Mouse (Mus musculus) urinary bladder, postnatal 10 days (tissue): Measurements from ENCODE around the gene Rfx1.

Experiments
- DNase-seq: peaks from one replicate; pipeline ENCODE4 v3.0.0; 2022; ENCODE audit warnings: low spot score

Gene Rfx1

DNA sequence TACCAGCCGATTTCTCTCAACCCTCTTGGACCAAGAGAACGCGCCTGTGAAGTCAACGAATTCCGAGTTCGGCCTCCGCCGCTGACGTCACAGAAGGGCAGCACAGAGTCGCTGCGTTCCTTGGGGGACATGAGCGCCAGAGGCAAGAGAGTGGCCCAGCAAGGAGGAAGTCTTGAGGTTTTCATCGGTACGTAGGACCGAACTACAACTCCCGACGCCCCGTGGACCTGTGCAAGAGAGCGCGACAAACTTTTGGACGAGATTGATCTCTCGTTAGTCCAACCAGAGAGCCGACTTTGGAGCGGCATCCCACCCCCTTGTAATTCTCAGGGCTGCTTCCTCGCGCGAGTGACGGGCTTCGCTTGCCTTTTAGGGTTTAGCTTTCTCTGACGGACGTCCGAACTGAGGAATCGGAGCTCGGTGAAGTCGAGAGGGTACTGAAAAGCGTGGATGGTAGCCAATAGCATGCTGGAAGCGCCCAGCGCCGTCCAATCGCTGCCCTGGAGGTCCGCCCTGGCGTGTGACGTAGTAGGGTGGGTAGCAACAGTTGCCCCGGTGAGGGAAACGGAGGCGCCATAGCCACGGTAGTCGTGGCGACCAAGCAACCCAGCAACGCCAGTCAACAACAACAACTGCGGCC lies at the start of gene Rfx1:
Gene Rfx1 (plus strand): TSS at position 544 of the 640 bp plus-strand sequence.
- peak; percentile 94 for DNase-seq

DNA sequence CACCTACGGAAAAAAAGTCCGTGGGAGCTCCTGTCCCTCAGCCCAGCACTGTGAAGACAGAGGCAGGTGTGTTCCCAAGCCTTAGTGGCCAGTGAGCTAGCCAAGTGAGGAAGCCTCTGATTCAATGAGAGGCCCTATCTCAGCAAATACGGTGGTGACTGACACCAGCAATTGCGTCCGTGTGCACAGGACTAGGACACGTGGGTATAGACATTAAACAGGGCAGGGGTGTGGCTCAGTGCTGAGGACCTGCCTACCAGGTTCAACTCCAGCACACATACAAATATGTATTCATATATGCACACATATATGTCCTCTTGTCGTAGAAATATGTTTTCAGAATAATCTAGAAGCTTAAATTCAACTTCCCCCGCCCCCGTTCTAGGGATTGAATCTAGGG lies 46.9 kb upstream of the Rfx1 start:
- no peak for DNase-seq

DNA sequence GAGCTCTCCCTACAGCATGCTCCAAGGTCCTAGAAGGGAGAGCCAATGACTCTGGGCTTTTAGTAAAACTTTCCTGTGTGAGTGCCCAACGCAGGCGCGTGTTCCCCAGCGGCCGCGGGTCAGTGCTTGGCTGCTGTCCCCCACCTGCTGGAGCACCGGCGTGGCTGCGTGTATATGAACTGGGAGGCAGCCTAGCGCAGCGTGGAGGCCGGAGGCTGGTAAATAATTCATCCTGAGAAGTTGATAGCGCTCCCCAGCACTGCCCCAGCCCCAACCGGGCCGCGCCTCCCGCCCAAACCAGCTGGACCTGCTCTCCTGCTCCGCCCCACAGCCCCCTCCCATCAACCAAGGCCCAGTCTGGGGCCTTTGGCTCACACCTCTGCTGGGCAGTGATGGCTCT lies 45.5 kb upstream of the Rfx1 start, which contains the start of gene Palm3:
Gene Palm3 (plus strand): TSS at position 376 of the 400 bp plus-strand sequence.
- no peak for DNase-seq

DNA sequence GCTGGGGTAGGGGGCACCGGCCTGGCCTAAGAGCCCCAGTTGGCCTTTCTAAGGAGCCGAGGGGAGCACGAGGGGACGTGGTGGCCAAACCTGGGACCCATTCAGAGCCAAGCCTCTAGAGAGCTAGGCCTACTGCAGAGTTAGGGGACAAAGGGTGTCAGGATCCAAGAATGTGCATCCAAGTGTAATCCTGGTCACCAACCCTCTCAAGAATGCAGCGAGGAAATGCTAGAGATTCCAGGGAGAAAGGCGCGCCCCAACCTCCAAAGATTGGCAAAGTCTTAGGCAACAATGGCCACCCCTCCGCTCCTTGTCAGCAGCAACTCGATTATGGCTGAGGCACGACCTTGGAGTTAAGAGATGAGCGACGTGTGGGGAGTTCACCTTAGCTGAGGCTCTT lies 45.1 kb upstream of the Rfx1 start:
- DNase-seq: no peak

DNA sequence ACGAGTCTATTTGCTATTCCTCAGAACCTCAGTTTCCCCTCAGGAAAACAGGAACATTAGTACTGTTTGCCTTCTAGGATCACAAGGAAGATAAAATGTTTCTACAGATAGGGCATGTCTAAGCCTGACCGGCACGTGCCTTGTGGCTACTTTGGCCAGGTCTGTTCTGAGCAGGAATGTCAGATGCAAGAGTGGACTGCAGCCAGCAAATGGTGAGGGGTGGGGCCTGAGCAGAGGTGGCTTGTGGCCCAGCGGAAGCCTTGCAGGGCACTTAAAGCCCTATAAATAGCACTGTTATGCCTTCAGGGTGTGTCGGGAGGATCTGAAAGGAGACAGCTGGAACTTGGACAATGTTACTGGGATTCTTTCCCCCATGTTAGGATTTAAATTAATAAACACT lies 43.5 kb upstream of the Rfx1 start:
- DNase-seq: no peak

DNA sequence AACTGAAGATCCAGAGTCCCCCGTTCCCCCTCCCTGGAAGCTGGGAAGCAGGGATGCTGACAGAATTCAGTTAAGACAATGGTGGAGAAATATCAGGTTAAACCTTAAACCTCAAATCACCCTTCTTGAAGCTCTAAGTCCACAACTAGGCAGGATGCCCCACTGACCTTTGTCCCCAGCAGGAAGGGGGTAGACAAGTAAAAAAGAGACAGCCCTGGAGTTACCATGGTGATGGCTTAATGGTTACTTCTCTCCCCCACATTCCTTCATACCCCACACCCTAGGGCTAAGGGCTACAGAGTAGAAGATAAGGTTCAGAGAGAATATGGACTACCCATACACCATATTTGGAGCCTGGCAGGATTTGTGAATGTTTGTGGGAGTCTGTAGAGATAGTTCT lies 43.0 kb upstream of the Rfx1 start:
- DNase-seq: no peak

DNA sequence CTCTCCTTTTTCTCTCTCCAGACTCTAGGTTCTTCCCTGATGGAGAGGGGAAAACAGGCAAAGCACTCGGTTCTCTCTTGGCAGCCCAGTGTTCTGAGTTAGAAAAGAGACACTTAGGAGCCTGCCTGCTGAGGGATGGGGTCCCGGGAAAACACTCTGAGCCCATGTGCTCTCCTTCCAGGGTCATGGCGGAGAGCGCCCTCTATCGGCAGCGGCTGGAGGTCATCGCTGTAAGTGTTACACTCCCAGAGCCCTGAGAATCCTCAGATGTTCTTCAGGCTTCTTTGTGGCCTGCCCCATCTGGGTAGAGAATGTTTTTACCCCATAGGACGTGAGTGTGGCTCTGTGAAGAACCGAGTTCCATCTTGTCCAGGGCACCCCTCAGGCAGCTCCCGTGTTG lies 42.5 kb upstream of the Rfx1 start:
- DNase-seq: no peak

DNA sequence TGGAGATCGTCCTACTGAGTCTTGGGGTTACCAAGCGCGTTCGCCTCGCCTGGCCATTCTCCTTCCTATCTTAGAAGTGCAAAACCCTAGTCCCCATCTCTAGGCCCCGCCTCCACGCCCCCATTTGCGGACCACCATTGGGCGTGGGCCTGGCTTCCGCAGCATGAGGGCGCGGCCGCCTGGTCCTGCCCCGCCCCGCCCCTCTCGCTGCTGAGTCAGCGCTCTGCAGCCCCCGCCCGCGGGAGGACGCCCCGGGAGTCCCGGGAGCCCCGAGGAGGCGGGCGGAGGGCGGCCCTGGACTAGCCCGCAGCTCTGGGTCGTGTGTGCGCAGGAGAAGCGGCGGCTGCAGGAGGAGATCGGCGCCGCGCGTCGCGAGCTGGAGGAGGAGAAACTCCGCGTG lies 40.8 kb upstream of the Rfx1 start:
- DNase-seq: no peak

DNA sequence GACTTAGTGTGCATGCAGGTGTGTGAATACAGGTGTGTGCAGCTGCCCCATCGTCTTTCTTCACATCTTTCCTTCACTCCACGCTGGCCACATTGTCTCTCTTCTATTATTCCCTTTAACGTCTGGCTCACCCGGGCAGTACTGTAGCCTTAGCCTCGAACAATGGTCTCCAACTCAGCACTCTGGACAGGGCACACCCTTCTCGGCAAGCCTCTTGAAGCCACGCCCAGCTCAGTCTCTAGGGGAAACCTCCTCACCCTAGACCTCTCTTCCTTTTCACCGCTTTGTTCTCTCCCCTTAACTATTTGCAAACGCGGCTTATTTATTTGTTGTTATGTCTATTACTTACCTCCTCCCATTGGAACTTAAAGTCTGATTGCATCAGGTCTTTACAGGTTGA lies 39.2 kb upstream of the Rfx1 start:
- DNase-seq: no peak

DNA sequence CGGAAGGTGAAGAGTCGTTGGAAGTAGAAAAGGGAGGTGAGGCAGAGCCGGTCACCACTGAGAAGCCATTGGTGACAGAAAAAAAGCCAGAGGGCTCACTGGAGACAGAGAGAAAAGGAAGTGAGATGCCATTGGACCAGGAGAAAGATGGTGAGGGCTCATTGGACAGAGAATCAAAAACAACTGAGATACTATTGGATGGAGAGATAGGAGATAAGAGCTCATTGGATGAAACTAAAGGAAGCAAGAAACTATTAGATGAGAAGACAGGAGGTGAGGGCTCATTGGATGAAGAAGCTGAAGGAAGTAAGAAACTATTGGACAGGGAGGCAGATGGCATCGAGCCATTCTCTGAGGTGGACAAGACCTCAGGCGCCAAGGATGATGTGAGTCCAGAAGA lies 37.4 kb upstream of the Rfx1 start:
- no peak for DNase-seq

DNA sequence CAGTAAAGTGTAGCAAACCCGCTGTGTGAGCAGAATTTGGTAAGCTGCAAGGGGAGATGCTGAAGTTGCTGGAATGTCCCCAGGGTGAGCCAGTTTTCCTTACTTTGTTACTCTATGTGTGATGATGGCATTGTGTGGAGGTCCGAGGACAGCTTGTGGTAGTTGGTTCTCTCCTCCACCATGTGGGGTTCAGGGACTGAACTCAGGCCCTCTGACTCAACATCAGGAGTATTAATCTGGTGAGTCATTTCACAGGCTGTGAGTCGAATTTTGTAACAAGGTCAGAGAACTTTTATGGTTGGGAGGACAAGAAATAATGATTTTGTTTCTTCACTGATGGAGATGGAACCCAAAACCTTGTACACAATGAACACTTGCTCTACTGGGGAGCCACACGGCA lies 33.9 kb upstream of the Rfx1 start:
- no peak for DNase-seq

DNA sequence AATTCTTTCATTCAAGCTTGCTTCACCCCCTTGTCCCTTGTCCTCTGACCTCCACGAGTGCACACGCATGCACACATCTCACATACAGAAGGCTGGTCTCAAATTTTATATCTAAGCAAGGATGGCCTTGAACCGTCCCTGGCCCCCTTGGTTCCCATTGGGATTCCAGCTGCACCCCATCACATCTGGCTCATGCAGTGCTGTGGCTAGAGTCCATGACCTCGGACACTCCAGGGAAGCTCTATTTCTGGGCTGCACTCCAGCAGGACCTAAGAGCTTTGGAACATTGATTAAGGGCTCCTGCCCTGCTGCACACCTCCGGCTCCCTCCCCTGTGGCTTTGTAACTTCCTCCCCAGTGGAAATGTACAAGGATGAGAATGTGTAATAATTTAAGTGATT lies 28.6 kb upstream of the Rfx1 start:
- no peak for DNase-seq

DNA sequence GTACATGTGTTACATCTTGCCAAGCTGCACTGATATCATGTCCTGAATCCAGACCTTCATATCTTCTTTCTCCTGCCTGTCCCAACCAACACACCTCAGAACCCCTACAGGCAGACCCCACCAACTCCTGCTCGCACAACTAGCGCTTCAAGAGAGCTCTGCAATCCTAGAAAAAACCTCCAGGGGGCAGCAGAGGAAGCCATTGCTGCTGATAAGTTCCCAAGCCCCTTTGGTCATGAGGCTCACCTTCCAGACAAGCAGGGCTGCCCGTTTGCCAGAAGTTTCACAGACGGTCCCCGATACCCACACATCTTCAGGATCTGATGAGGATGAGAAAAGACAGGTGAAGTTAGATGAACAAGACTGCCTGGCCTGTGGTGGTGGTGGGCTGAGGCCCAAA lies 27.6 kb upstream of the Rfx1 start:
- DNase-seq: no peak

DNA sequence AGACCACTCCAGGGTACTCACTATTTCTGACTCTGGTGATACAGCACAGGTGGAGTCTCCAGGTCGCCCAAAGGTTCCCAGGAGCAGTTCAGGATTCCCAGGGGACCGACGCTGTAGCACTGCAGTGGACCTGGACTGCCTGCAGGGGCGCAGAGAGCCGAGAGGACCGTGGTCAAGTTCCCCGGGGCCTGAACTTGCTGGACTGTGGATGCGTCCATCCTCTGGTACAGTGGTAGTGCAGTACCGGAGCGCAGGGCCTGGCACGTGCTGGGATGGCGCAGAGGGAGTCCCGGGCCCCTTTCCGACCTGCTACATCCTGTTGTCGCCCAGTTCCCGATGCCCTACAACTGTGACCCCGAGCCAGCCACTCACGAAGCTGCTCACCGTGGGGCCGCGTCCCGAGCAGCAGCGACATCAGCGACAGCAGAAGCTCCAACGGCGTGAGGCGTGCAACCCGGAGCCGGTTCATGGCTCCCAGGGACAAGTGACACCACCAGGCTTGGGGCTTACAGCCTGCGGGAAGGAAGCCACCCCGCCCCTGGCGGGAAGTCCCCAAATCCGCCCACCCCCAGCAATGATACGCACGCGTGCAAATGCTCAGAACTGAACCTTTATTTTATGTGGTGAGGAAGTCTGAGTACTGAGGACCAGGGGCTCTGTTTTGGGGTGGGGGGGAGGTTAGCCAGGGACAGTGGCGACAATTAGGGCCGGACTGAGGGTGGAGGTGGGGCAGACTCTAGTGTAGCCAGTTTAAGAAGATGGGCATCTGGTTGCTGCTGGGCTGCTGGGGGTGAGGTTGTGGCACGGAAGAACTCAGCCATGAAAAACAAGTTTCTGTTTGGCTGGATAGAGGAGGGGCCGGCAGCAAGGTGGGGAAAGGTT lies 24.3 kb upstream of the Rfx1 start, which contains the start of gene Il27ra:
Gene Il27ra (minus strand): TSS at position 524 of the 882 bp plus-strand sequence.
- DNase-seq: no peak

DNA sequence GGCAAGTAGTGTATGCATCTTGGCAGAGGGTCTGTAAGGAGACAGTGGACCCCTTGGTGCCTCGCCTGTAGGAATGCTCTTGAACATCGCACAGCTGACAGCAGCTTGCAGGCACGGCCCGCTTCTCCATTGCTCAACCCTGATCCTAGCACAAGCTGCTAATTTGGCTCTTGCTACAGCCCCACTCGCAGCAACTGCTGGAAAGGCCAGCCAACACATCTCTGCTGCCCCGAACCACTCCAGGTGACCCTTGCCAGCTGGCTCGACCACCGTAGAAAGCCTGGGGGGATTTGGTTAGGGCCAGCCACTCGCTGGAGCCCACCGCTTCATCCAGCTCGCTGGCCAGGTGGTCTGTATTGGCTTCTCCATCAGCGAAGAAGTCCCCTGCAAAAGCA lies 23.7 kb upstream of the Rfx1 start:
- no peak for DNase-seq

DNA sequence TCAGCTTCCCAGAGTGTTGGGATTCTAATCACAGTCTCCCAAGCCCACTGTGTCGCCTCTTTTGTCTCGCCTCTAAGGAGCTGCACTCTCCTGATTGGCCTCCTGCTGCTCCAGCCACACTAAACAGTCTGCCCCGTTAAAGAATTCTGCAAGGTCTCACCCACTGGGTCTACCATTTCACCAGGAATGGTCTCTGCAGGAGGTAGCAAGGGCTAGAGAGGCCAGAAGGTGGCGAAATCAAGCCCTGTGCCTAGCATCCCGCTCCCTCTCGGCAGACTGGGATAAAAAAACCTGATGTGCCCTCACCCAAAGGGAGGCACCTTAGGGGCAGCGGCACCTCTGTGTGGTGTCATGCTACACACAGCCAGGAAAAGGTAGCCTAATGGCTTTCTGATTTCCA lies 22.5 kb upstream of the Rfx1 start:
- no peak for DNase-seq

DNA sequence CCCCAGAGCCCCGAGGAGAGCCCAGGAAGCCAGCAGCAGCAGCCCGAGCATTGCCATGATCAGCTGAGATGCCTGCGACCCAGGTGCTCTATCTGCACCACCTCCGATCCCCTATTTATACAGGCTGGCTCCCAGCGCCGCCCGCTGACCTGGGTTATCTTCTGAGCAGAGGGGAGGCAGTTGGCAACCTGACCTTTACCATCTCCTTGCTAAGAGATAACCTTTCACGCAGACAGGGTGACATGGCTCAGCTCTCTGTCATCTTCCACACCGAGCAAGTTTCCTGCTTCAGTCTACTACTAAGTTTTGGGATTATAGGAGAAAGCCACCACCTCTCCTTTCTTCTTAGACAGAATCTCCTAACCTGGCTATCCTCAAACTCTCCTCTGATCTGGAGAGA lies 21.7 kb upstream of the Rfx1 start, which contains the start of gene Rln3:
Gene Rln3 (minus strand): TSS at position 101 of the 400 bp plus-strand sequence.
- DNase-seq: no peak

DNA sequence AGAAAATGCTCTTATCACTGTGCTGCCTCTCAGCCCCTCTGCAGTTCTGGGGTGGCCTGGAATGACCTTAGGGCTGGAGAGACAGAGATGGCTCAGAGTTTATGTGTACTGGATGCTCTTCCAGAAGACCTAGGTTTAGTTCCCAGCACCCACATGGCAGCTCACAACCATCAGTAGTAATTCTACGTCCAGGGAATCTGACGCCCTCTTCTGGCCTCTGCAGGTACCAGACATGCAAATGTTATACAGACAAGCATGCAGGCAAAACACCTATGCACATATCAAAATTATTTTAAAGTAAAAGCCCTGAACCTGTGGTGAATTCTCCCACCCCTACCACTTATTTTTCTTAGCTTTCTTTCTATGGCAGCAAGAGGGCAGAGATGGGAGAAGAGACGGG lies 20.1 kb upstream of the Rfx1 start:
- no peak for DNase-seq

DNA sequence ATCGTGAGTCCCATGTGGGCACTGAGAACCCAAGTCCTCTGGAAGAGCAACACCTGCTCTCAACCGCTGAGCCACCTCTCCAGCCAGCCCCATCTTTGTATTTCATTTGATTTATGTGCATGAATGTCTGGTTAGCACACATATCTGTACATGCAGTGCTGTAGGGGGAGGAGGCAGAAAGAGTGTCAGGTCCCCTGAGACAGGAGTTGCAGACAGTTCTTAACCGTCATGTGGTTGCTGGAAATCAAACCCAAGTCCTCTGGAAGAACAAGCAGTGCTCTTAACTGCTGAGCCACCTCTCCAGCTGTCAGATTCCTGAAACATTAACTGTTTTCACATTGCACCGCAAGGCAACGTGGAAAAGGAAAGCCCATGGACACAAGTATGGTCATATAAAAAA lies 18.5 kb upstream of the Rfx1 start:
- no peak for DNase-seq

DNA sequence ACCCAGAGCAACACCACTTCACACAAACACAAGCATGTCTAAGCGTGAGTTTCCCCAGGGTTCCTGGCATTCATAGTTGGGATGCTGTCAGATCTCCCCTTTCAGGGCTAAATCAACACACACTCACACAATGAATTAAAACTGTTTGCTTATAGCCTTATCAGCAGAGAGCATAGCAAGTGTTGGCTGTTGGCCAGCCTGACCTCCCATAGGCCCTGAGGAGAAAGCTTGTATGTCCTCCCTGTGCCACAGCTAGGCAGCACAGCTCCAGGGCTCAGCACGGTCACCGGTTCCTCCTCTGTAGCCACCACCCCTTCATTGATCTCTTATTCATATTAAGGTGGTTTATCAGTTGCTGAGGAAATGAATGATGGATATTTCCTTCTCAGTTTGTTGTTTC lies 13.9 kb upstream of the Rfx1 start:
- DNase-seq: no peak

DNA sequence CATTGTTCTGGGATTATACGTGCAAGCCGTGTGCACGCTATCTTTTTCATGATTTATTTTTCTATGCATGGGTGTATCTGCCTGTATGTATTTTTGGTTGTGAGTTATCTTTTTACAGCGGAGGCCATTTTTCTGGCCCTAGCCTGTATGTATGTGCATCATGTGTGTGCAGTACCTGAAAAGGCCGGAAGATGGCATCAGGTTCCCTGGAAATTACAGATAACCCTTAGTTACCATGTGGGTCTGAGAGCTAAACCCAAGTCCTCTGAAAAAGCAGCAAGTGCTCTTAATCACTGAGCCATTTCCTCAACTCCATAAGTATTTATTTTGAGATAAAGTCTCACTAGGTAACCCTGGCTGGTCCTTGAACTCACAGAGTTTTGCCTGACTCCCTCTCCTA lies 13.4 kb upstream of the Rfx1 start:
- DNase-seq: no peak

DNA sequence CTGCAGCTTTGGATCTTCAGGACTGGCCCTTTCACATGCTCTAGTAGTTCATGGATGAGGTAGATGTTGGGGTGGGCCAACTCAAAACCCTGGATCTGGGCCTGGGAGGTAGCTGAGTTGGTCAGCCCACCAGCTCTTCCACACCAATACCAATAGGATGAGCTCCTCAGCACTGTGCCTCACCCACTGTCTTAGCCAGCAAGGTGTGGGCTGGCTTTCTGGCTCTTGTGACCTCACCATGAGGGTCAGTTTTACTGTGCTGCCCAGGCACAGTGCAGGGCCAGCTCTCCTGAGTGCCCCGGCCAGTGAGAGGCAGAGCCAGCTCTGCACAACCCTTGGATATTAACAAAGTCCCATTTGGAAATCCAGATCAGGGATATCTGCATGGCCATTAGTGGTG lies 8.8 kb upstream of the Rfx1 start:
- no peak for DNase-seq

DNA sequence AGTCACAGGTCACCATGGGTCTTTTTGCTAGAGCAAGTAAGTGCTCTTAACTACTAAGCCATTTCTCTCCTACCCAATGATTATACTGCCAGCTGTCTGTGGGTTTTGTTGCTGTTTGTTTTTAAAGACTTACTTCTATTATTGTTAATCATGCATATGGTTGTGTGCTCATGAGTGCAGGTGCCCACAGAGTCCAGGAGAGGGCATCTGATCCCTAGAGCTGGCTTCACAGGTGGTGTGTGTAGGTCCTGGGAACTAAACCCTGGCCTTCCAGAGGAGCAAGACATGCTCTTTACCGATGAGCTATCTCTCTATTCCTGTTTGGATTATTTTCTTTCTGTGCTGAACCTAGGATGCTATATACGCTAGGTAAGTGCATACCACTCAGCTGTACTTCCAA lies 7.4 kb upstream of the Rfx1 start:
- DNase-seq: no peak

DNA sequence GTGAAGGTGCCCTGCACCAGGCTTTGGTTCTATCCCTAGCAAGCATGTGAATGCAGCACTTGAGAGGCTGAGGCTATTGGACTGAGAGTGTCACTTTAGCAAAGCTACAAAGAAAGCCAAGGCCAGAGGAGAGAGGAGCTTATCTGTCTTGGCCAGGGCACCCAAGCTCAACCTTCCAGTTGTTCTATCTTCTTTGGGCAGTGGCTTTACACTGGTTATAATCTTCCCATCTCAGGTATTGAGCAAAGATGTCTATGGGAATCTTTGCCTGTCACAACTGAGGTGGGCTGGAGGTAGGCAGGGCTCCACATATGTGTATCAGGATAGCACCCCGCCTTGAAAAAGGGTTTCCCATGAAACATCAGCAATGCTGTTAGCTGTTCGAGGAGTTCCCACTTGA lies 6.4 kb upstream of the Rfx1 start:
- DNase-seq: no peak
